Mouse (Mus musculus) hindbrain, embryonic 11.5 days (tissue): ENCODE results near the gene Dclk1. TPM values are rescaled to one million over a fixed set of nuclear protein-coding genes. Genes with fewer than 3 reads are reported as not detected.

Source experiments
- ATAC-seq: fragments of 200-750 bp; cut with Nextera tagmentation; 2 replicates; pipeline ENCODE4 v1.8.0; 2017; ENCODE audit warnings: mild to moderate bottlenecking, moderate TSS enrichment, moderate library complexity; ENCODE audit not compliant: low FRiP score
- DNase-seq: peaks from one replicate; pipeline ENCODE4 v3.0.0-alpha.2; 2015; ENCODE audit warnings: low spot score
- H3K27ac ChIP-seq: fragments of 300-500 bp; sonication (generic); 2 replicates; pipeline ENCODE4 v1.5.1; 2014; ENCODE audit warnings: mild to moderate bottlenecking, low read depth, low read length
- H3K27me3 ChIP-seq: fragments of 300-500 bp; sonication (generic); 2 replicates; pipeline ENCODE4 v1.6.1; 2014; ENCODE audit warnings: mild to moderate bottlenecking, low read length, moderate library complexity, mixed read lengths; ENCODE audit not compliant: control insufficient read depth, insufficient read depth
- H3K36me3 ChIP-seq: fragments of 300-500 bp; sonication (generic); 2 replicates; pipeline ENCODE4 v1.6.1; 2014; ENCODE audit warnings: mild to moderate bottlenecking, low read length, moderate library complexity, mixed read lengths; ENCODE audit not compliant: control insufficient read depth, insufficient read depth
- H3K4me1 ChIP-seq: fragments of 300-500 bp; sonication (generic); replicated peaks from 2 replicates; pipeline ENCODE4 v1.6.1; 2014; ENCODE audit warnings: low read length, mixed read lengths; ENCODE audit not compliant: control insufficient read depth, insufficient read depth
- H3K4me2 ChIP-seq: fragments of 300-500 bp; sonication (generic); replicated peaks from 2 replicates; pipeline ENCODE4 v1.6.1; 2014; ENCODE audit warnings: mild to moderate bottlenecking, low read depth, low read length
- H3K4me3 ChIP-seq: fragments of 300-500 bp; sonication (generic); 2 replicates; pipeline ENCODE4 v1.5.1; 2014; ENCODE audit warnings: low read depth, low read length
- H3K9ac ChIP-seq: fragments of 300-500 bp; sonication (generic); 2 replicates; pipeline ENCODE4 v1.6.1; 2014; ENCODE audit warnings: low read depth, low read length
- H3K9me3 ChIP-seq: fragments of 300-500 bp; sonication (generic); 2 replicates; pipeline ENCODE4 v1.6.1; 2016; ENCODE audit warnings: low read length; ENCODE audit not compliant: control insufficient read depth
- WGBS: fragments of 180-500 bp; shearing (Covaris S2); extraction: QIAGEN DNeasy Blood & Tissue Kit; methylation state at CpG from one replicate; pipeline ENCODE4 v1.1.7; 2014; 5-methylcytosine and 5-hydroxymethylcytosine counted together
- polyA plus RNA-seq: library from polyadenylated mRNA; unstranded; fragments of >200 nt; fragmentation: Nextera tagmentation; extraction: Ambion mirVana; gene quantifications from 2 replicates; pipeline ENCODE4 v1.2.1, GENCODE M21; 2014

Dclk1 gene
- polyA plus RNA-seq, 1 experiment from 2014 or later: 94.8 TPM

DNA sequence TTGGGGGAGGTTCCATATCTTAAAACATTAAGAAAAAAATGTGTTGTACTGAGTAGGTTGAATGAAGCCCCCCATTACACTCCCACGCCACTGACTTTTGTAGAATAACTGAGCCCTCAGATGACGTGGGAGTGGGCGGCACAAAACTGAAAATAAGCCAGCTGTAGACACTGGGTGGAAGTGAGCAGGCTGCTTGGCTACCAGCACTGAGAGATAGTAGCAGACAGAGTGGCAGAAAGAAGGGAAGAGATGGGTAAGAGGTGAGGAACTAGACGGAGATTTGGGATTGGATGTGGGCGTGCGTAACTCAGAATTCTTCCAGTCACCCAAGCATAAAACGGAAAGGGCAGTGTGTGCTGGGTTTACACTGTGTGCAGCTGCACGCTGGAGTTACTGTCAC is 223.6 kb downstream of the Dclk1 start:
- H3K4me2 ChIP-seq: no peak overlapping the region
- H3K36me3 ChIP-seq: no peaks in the 10 kb centered on the region
- H3K9ac ChIP-seq: no peak overlapping the region
- no peak overlapping the region for H3K27ac ChIP-seq
- H3K4me1 ChIP-seq: no peaks in the 10 kb centered on the region; the same call in 1 of the 2 replicates
- H3K27me3 ChIP-seq: no peaks in the 10 kb centered on the region
- ATAC-seq (no peak), DNase-seq (no peak)
- H3K4me3 ChIP-seq: no peak overlapping the region
- H3K9me3 ChIP-seq: no peaks in the 10 kb centered on the region
- WGBS: 78% methylated on average over 8 of the region's 8 CpGs

DNA sequence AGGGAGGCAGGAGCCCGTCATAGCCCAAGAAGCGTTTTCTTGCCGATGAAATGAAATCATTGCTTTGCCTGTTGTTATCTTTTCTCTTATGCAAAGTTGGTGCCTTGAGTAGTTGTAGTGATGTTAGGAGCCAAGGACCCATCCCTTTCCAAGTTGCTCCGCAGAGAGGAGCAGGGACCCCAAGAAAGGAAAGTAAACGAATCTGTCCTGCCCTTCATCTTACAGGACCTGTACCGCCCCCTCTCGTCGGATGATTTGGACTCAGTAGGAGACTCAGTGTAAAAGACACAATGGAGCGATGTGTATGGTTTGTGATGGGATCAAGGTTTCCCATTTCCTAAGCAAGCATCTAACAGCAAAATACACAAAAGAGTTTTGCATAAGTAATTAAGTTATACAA is 224.2 kb downstream of the Dclk1 start:
- H3K36me3 ChIP-seq: no peaks in the 10 kb centered on the region
- DNase-seq (no peak), ATAC-seq (no peak)
- no peaks in the 10 kb centered on the region for H3K27me3 ChIP-seq
- H3K4me1 ChIP-seq: no peaks in the 10 kb centered on the region
- WGBS: 68% methylated on average over 9 of the region's 9 CpGs
- no peaks in the 10 kb centered on the region for H3K9me3 ChIP-seq
- H3K9ac ChIP-seq: no peak overlapping the region
- H3K4me2 ChIP-seq: no peak overlapping the region
- no peak overlapping the region for H3K4me3 ChIP-seq
- H3K27ac ChIP-seq: no peak overlapping the region

DNA sequence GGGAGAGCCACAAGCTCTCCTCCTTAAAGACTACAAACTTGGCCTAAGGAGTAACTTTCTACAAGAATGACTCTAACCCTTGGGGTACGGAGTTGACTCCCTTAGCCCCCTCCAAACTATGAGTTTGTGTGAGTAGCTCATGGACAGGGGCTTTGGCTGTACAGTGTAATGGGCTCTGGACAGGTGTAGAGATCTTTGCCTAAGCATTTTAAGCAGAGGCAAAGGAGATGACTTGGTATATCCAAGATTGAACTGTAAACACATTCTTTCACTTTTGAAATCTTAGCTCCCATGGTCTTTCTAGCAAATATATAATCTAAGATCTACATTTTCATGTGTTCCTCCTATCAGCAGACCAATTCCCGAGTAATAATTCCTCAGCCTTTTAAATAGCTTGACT is 229.9 kb downstream of the Dclk1 start, which contains the start of gene Gm21954:
Gm21954 (minus strand) TSS at position 101 of the 400 bp plus-strand sequence.
- no peak within 1 kb of the TSS for H3K4me2 ChIP-seq
- no peaks in the 10 kb centered on the region for H3K9me3 ChIP-seq
- H3K4me3 ChIP-seq: no peak within 1 kb of the TSS
- no peak within 1 kb of the TSS for H3K9ac ChIP-seq
- H3K36me3 ChIP-seq: no peaks in the 10 kb centered on the region
- H3K4me1 ChIP-seq: no peaks in the 10 kb centered on the region
- no peak for ATAC-seq
- 95% methylated on average over 2 of the region's 2 CpGs for WGBS
- DNase-seq: no peak
- no peaks in the 10 kb centered on the region for H3K27me3 ChIP-seq
- no peak within 1 kb of the TSS for H3K27ac ChIP-seq

DNA sequence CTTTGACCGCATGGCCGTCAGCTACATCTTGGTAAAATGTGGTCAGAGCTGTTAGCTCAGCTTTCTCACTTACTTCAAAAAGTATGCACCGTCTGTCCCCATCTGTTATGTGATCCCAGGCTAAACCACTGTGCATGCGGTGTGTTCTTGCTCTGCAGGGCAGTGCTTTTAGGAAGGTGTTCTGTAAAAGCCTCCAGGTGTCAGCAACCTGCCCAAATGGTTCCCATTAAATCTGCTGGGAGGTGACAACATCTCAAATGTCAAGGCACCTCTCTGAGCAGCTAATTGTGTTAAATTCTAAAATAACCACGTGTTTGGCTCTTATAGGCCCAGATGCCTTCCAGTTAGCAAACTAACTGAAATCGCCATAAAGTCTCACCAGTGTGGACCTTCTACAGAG is 231.0 kb downstream of the Dclk1 start:
- H3K36me3 ChIP-seq: no peaks in the 10 kb centered on the region

DNA sequence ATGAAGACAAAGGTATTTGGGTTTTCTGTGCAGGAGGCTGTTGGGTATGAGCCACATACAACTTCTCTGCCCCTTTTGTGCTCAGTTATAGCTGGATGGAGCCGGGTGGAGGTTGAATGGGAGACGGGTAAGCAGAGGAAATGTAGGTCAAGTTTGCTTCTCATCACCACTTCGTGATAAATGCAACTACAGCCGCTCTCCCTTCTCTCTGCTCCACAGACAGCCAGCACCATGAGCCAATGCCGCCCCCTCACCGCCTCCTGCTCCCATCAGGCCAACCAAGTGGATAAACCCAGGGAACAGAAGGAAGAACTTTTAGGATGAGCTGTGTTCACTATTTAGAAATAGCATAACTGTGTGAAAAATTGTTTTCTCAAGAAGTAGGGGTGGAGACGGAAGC is 234.5 kb downstream of the Dclk1 start:
- Histone ChIP-seq H3K27me3 (no peaks in the 10 kb centered on the region), H3K4me3 (no peak overlapping the region), H3K9ac (no peak overlapping the region), H3K4me1 (no peaks in the 10 kb centered on the region), H3K9me3 (no peaks in the 10 kb centered on the region), H3K36me3 (no peaks in the 10 kb centered on the region), H3K27ac (no peak overlapping the region), H3K4me2 (no peak overlapping the region)
- ATAC-seq: no peak
- no peak for DNase-seq
- WGBS: 97% methylated on average over 7 of the region's 7 CpGs

More for the DNA sequence above, 231.0 kb downstream of the Dclk1 start:
- Histone ChIP-seq H3K27me3 (no peaks in the 10 kb centered on the region), H3K9ac (no peak overlapping the region), H3K27ac (no peak overlapping the region), H3K9me3 (no peaks in the 10 kb centered on the region), H3K4me3 (no peak overlapping the region), H3K4me2 (no peak overlapping the region), H3K4me1 (no peaks in the 10 kb centered on the region)
- DNase-seq (no peak), ATAC-seq (no peak)
- 70% methylated on average over 6 of the region's 6 CpGs for WGBS

DNA sequence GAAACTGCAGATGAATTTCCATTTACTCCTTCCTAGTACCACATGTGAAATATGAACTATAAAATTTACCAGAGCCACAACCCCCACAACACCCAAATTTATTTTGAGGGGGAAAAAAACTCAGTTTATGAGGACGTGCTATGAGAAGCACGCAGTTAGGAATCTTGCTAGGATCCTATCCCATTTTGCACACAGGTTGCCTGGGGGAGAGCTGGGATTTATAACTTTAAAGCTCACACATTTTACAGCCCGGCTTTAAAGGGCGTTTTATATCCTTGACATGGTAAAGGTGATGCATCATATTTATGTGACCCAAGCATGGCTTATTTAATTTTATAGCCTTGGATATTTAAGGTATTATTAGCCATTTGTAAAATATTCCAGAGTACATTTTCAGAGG is 237.1 kb downstream of the Dclk1 start:
- no peak overlapping the region for H3K9ac ChIP-seq

DNA sequence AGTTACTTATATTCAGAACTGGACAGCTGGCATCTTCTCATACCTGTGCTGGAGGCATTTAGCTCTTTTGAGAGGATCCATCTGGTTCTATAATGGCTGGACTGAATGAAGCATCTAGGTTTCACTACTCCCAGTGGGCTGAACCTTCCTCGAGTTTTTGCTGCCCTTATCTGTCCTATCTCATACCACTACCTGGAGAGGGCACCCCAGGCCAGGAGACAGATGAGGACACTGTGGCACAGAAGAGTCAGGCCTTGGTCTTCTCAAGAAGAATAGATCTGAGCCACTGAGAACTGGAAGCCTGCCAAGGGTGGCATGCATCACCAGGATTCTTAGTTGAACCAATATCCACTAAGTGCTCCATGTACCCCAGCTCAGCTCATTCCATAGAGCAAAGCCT is 239.0 kb downstream of the Dclk1 start:
- no peak overlapping the region for H3K4me3 ChIP-seq

More for the DNA sequence above, 237.1 kb downstream of the Dclk1 start:
- WGBS: 93% methylated on average over 4 of the region's 4 CpGs
- Histone ChIP-seq H3K27me3 (no peaks in the 10 kb centered on the region), H3K4me1 (no peaks in the 10 kb centered on the region), H3K4me3 (no peak overlapping the region), H3K36me3 (no peaks in the 10 kb centered on the region), H3K4me2 (no peak overlapping the region), H3K27ac (no peak overlapping the region), H3K9me3 (no peaks in the 10 kb centered on the region)
- ATAC-seq: no peak
- no peak for DNase-seq

DNA sequence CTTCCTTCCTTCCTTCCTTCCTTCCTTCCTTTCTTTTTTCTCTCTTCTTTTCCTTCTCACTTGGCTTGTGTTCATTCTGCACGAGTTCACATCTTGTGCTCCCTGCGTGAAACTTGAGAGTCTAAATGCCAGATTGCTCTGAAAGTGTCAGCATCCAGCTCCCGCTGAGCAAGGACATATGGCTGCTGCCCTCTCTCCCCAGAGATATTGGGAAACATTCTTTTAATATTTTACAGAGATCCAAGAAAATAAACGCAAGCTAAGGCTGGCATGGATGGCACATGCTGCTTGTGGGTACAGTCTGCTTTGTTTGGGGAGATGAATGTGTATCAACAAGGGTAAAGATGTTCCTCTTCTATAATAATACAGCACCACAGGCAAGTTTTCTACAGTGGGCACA is 241.2 kb downstream of the Dclk1 start:
- Histone ChIP-seq H3K4me2 (no peak overlapping the region), H3K27ac (no peak overlapping the region), H3K9ac (no peak overlapping the region), H3K9me3 (no peaks in the 10 kb centered on the region), H3K36me3 (no peaks in the 10 kb centered on the region), H3K4me3 (no peak overlapping the region), H3K4me1 (no peaks in the 10 kb centered on the region), H3K27me3 (no peaks in the 10 kb centered on the region)
- DNase-seq (no peak), ATAC-seq (no peak)
- WGBS: 36% methylated on average over 4 of the region's 4 CpGs

More for the DNA sequence above, 239.0 kb downstream of the Dclk1 start:
- DNase-seq: no peak
- WGBS: 52% methylated on average over 1 of the region's 1 CpGs
- H3K9me3 ChIP-seq: no peaks in the 10 kb centered on the region
- no peaks in the 10 kb centered on the region for H3K4me1 ChIP-seq
- H3K27ac ChIP-seq: no peak overlapping the region
- ATAC-seq: no peak
- no peaks in the 10 kb centered on the region for H3K36me3 ChIP-seq
- no peaks in the 10 kb centered on the region for H3K27me3 ChIP-seq
- H3K4me2 ChIP-seq: no peak overlapping the region
- H3K9ac ChIP-seq: no peak overlapping the region

DNA sequence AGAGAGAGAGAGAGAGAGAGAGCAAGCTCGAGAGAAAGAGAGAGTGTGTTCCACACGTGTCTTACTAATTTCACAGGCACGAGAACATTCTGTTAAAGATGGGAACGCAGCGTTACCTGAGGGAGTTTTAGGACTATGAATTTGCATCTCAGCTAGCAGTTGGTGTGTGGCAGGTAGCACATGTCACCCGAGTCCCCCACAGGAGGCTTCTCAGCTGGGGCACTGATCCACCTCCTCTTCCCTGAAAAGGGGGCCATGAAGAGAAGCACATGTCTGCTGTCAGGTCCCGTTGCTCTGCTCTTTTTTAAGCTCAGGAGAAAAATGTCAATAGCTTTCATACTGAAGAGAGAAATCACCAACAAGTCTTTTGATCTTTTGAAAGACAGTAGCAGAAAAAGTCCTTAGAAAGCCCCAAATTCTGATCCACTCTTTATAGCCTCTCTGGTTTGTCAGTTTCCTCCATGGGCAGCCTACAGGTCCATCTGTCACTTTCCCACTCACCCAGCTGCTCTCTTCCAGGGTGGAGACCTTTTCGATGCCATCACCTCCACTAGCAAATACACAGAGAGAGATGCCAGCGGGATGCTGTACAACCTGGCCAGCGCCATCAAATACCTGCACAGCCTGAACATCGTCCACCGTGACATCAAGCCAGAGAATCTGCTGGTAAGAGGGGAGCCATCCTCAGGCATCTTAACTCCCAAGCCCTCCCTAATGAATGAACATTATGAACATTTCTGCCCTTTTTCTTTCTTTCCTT is 247.2 kb downstream of the Dclk1 start:
- H3K4me3 ChIP-seq: no peak overlapping the region

More for the DNA sequence above, 247.2 kb downstream of the Dclk1 start:
- no peak for DNase-seq
- Histone ChIP-seq H3K27me3 (no peaks in the 10 kb centered on the region), H3K27ac (no peak overlapping the region), H3K36me3 (no peaks in the 10 kb centered on the region), H3K9ac (no peak overlapping the region), H3K9me3 (no peaks in the 10 kb centered on the region), H3K4me1 (no peaks in the 10 kb centered on the region), H3K4me2 (no peak overlapping the region)
- 78% methylated on average over 12 of the region's 12 CpGs for WGBS
- no peak for ATAC-seq
